Mouse (Mus musculus): Measurements from ENCODE around the gene Plxnb3.
"Not testable (repeated sequence)": the region's sequence is repeated elsewhere in the genome, so short reads cannot be mapped to it uniquely, and the experiment has no call there.

Gene Plxnb3

DNA sequence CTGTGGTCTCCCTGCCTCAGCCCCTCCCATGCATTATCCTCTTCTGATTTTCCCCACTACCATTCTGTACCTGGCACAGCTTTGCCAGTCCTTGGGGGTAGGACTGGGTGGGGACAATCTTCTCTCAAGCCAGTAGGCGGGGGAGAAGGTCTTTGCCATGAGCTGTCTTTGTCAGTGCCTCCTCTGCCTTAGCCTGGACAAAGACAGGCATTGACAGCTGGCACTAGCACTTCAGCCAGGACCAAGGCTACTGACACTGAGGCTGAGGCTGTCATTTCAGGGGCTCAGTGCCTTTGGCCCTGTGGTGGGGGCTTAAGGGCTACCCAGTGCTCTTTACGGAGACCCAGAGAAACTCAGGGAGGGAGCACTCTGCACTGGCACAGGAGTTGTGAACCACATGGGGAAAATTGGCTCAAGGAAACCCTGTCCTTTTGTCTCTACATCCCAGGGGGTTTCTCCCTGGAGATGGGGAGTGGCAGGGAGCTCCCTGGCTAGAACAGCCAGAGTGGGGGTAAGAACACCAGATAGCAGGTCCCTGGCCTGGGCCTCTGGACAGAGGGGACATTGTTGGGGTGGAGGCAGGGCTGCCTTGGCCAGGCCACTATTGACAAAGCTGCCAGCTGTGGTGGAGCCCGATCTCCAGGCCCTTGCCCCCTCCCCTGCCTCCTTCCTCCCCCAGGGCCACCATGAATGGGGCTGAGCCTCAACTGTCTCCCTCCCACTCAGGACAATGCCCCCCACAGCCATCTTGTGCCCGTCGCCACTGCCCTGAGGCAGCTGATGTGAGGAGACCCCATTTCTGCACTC is at the start of gene Plxnb3:
Gene Plxnb3, plus strand, starts transcription at position 757 of the 807 bp plus-strand sequence.
- no peak for DNase-seq

GRCm38 (mm10) chrX:73715476-73716108 is 41.3 kb upstream of the Plxnb3 start:
- peak; percentile 67 for DNase-seq

GRCm38 (mm10) chrX:73716109-73716661 is 40.7 kb upstream of the Plxnb3 start, which contains the start of the genes Bcap31 and Abcd1:
TSS of gene Bcap31 (minus strand) at chrX:73716175.
TSS of gene Abcd1 (plus strand) at chrX:73716597.
- DNase-seq: peak; percentile 97

GRCm38 (mm10) chrX:73716709-73717545 is 40.0 kb upstream of the Plxnb3 start:
- no peak for DNase-seq

GRCm38 (mm10) chrX:73717667-73718066 is 39.2 kb upstream of the Plxnb3 start:
- DNase-seq: peak; percentile 24

GRCm38 (mm10) chrX:73718271-73718670 is 38.6 kb upstream of the Plxnb3 start:
- DNase-seq: peak; percentile 12

DNA sequence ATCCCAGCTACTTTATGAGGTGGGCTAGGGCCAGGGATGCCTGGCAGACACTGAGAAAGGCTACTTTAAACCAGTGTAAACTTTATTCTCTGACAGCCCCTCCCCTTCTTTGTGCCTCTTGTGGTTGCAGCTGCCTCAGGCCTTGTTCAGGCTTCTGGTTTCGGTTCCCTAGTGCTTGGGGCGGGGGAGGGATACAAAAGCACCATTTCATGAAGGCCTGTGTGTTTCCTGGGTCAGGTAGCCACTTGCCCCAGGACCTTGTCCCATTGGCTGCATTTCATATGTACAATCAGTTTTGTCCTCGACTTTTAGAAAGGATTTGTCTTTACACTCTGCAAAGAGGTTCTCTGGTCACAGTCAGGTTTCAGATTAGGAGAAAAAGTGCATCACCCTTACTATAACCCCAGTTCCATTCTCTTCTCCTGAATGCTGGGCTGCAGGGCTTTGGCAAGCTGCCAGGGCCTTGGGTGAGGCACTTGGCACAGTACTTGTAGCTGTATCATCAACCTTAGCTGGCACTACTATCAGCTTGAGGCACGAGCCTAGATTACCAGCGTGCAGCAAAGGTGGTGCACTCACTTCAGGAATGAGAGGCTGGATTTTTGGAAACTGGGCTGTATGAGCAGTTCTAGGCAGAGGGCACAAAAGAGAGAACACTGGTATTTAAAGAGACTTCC is 38.1 kb upstream of the Plxnb3 start:
- DNase-seq: peak; percentile 64

DNA sequence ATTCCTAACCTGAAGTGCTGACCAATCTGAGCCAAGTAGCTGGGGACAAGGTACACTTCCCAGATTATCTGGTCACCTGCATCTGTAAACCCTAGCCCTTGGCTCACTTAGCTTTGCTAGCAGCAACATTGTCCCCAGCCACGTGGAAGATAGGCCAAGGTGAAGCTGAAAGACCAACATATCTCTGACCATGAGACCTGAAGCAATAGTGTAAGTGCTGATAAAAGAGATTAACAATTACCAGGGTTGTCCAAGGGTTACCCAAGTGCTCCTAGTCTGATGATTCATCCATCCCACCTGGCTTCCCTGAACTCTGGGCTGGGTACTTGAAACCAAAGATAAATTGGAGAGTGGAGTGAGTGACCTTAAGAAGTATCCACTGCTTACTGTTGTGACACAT is 26.0 kb upstream of the Plxnb3 start:
- DNase-seq: no peak

GRCm38 (mm10) chrX:73738155-73738554 is 18.7 kb upstream of the Plxnb3 start:
- DNase-seq: no peak

DNA sequence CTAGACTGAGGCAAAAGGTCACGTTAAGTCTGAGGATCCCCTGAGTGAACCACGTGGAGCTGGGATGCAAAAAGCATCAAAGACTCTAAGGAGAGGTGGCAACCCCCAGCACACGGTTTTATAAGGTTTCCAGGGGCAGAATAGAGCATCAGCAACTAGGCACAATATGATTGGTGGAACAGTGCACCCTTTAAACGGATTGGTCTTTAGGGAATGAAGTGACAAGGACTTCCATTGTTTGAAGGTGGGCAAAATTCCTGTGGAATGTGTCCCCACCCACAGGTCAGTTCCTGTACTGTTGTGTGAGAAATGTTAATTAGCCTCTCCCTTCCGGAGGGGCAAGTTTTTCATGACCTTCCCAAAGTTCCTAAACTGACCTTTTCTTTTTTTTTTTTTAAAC is 17.7 kb upstream of the Plxnb3 start:
- DNase-seq: no peak

DNA sequence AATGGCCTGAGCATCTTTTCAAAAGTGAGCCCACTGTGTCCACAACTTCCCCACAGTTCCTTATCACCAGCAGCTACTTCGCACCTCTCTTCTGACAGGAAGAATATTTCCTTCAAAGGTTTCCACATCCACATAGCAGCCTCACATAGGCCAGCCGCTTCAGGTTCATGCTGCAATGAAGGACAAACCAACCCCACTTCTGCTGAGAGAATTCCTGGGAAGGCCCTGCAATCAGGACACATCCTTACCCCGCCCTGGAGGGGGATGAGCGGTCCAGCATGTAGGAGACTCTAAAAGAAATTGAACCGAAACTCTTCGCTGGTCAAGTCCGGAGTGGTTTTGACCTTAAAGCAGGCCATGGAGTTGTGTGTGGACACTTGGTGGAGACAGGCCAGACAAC is 17.0 kb upstream of the Plxnb3 start:
- DNase-seq: not testable (repeated sequence)

DNA sequence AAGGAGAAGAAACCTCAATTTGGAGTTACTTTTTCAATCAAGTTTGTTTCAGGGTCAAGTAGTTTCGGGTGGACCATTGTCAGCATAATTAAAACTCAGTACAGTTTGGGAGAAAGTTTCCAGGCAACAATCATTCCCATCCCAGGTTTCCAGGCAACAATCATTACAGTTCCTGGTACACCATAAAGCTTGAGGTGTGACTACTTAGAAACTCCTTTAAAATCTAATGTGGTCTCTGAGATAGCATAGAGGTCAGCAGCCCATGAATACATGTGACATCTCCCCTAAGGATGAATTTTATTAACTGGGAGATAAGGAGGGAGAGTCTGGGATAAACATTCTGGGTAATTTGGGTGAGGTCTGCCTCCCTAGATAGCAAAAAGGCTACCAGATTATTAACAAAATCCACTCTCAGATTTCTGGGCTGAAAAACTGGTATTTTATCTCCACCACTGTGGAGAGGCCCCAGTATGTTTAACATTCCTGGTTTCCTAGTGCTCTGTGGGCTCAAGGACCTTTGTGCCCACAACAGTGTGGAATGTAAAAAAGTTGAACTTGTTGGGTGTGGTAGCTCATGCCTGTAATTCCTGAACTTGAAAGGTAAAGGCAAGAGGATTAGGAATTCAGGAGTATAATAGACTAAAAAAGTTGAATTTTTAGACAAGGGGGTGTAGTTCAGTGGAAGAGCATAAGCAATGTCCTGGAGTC is 12.0 kb upstream of the Plxnb3 start:
- DNase-seq: no peak

DNA sequence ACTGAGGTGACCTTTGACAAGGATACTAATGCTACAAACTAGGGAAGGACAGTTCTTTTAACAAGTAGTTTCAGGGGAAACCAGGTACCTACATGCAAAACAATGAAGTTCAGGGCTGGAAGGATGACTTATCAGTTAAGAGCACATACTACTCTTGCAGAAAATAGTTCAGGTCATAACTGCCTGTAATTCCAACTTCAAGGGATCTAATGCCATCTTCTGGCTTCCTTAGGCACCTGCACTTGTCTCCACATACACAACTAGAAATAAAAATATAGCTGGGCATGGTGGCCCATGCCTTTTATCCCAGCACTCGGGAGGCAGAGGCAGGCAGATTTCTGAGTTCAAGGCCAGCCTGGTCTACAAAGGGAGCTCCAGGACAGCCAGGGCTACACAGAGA is 7.9 kb upstream of the Plxnb3 start:
- no peak for DNase-seq

GRCm38 (mm10) chrX:73758611-73759290 is 1.9 kb downstream of the Plxnb3 start:
- DNase-seq: no peak

DNA sequence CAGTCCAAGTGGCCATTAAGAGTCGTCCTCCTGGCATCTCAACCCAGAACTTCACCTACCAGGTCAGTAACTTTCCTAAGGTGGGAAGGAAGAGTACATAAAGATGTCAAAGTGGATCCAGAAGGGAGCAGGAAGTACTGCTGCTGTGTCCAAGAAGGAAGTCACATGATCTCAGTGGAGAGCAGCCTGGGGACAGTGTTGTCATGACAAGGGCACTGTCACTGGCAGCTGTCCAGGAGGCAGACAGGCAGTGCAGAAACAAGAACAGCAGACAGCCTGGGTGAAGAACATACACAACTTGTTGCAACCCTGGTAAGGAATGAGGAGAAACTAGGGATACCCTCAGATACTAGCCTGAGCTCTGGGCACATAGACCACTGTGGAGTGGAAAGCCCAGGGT is 8.4 kb downstream of the Plxnb3 start:
- peak; percentile 83 for DNase-seq

DNA sequence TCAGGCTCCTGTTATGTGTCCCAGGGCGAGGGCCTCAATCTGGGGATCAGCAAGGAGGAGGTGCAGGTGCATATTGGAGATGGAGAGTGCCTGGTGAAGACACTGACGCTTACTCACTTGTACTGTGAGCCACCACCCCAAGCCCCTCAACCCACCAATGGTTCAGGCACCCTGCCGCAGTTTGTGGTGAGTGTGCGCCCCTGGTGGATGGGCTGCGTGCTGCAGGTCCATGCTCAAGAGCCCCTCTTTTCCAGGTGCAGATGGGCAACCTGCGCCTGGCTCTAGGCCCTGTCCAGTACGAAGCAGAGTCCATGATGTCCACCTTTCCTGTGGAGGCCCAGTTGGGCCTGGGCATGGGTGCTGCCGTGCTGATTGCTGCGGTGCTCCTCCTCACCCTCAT is 10.4 kb downstream of the Plxnb3 start:
- DNase-seq: peak; percentile 42

DNA sequence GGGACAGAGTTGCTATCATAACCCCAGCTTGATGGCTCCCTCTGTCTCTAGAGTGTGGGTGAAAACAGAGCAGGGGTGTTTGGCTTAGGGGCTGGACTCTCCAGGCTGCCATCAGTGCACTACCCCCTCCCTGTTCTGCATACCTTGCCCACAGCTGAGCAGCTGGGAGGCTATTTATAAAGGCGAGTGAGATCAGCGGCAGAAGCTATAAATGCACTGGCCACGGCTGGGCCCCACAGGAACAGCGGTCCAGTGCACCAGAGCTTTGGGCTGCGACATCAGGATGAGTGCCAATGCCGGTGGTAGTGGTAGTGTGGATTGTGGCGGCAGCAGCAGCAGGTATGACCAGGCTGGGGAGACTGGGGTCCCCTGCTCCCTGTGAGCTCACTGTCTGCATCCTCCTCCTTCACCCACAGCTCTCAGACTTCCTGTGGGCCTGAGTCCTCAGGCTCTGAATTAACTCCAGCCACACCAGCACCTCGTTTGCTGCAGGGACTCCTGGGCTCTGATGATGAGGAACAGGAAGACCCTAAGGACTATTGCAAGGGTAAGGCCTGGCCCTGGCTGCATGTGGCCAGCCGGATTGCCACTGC is 17.4 kb downstream of the Plxnb3 start, which contains the start of gene Srpk3:
Gene Srpk3, plus strand, starts transcription at position 238 of the 593 bp plus-strand sequence.
- DNase-seq: peak; percentile 31

DNA sequence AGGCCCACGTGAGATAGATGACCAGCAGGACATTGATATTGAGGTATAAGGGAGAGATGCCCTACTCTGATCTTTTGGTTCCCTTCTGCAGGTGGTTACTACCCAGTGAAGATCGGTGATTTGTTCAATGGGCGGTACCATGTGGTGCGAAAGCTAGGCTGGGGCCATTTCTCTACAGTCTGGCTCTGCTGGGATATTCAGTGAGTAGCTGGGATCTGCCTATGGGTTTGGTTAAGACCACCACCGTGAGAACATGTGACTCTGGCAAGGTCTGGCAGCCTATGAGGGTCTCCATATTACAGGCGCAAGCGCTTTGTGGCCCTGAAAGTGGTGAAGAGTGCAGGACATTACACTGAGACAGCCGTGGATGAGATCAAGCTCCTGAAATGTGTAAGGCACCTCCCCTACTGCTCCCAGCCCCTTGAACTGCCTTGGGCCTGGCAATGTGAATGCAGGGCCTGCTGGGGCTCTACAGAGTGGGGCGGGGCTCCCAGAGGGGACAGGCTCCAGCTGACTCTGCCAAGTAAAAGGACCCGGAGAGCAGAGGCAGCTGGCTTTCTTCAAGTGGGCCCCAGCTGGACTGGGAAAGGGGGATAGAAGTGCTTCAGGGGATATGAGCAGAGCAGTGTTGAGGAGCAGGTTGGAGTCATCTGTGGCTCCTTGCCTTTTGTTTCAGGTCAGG is 18.1 kb downstream of the Plxnb3 start:
- peak; percentile 70 for DNase-seq

DNA sequence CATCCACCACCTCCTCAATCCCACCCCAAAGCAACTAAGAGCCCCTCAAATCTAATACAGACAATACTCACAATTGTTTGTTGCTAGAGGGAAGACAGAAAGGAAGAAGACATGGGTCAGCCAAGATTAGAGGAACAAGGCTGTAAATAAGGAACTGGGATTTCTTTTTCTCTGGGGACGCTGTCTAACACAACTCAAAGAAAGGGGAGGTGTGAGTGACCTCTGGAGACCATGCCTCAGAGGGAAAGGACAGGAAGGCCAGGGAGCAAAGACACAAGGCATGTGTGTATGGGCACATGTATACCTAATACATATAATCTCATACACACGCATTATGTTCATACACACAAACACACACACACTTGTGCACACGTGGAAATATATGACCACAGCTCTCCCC is 25.3 kb downstream of the Plxnb3 start:
- DNase-seq: no peak

- no peak for DNase-seq
These were observed 28.8 kb downstream of the Plxnb3 start for GRCm38 (mm10) chrX:73785666-73786065.
